Mouse (Mus musculus) adrenal gland, postnatal 36 days (tissue): ENCODE measurements at regions not wholly inside any gene's neighbourhood (a gene's known extent, or its start where the extent isn't known, plus 50 kb on each side); places are given as distances from the start of the nearest gene placed in this dataset.

Source experiments
- DNase-seq, 2 experiments: peaks; one replicate each; pipeline ENCODE4 v3.0.0; 2021; ENCODE audit warnings: mixed read lengths in 1 of 2

- DNase-seq, result no peak
These were observed 476.0 kb upstream of the Vstm2b start for GRCm38 (mm10) chr7:40422125-40422524.

GRCm38 (mm10) chr7:40429416-40429815, 468.7 kb upstream of the Vstm2b start:
- DNase-seq, result no peak

- peak in 1 of 2 experiments; percentile 3 for DNase-seq
These were observed 464.2 kb upstream of the Vstm2b start for GRCm38 (mm10) chr7:40433906-40434305.

GRCm38 (mm10) chr7:40441128-40441527, 457.0 kb upstream of the Vstm2b start:
- no peak for DNase-seq

- DNase-seq, result no peak
These were observed 456.3 kb upstream of the Vstm2b start for GRCm38 (mm10) chr7:40441786-40442185.

GRCm38 (mm10) chr7:40466382-40466781, 431.7 kb upstream of the Vstm2b start:
- DNase-seq, result no peak

- DNase-seq, result no peak
These were observed 410.9 kb upstream of the Vstm2b start for GRCm38 (mm10) chr7:40487256-40487655.

- no peak for DNase-seq
These were observed 375.3 kb upstream of the Vstm2b start for GRCm38 (mm10) chr7:40522703-40523267.

- DNase-seq, result no peak
These were observed 361.5 kb upstream of the Vstm2b start for GRCm38 (mm10) chr7:40536601-40537000.

- DNase-seq, result no peak
These were observed 360.5 kb upstream of the Vstm2b start for GRCm38 (mm10) chr7:40537621-40538020.

- no peak for DNase-seq
These were observed 358.3 kb upstream of the Vstm2b start for GRCm38 (mm10) chr7:40539789-40540188.

GRCm38 (mm10) chr7:40541283-40541682, 356.8 kb upstream of the Vstm2b start:
- DNase-seq, result no peak

GRCm38 (mm10) chr7:40563447-40564118, 334.5 kb upstream of the Vstm2b start:
- no peak for DNase-seq

GRCm38 (mm10) chr7:40575971-40576370, 322.2 kb upstream of the Vstm2b start:
- no peak for DNase-seq

- no peak for DNase-seq
These were observed 320.8 kb upstream of the Vstm2b start for GRCm38 (mm10) chr7:40577365-40577764.

- no peak for DNase-seq
These were observed 277.4 kb upstream of the Vstm2b start for GRCm38 (mm10) chr7:40620761-40621160.

- peak in 1 of 2 experiments; percentile 2 for DNase-seq
These were observed 275.3 kb upstream of the Vstm2b start for GRCm38 (mm10) chr7:40622811-40623210.

- DNase-seq, result no peak
These were observed 274.8 kb upstream of the Vstm2b start for GRCm38 (mm10) chr7:40623286-40623685.

- DNase-seq, result no peak
These were observed 261.8 kb upstream of the Vstm2b start for GRCm38 (mm10) chr7:40636369-40636768.

- no peak for DNase-seq
These were observed 243.1 kb upstream of the Vstm2b start for GRCm38 (mm10) chr7:40654982-40655381.

- DNase-seq, result no peak
These were observed 242.7 kb upstream of the Vstm2b start for GRCm38 (mm10) chr7:40655391-40655790.

GRCm38 (mm10) chr7:40659662-40660061, 238.5 kb upstream of the Vstm2b start:
- no peak for DNase-seq

GRCm38 (mm10) chr7:40663781-40664180, 234.3 kb upstream of the Vstm2b start:
- no peak for DNase-seq

- no peak for DNase-seq
These were observed 231.5 kb upstream of the Vstm2b start for GRCm38 (mm10) chr7:40666625-40667024.
